Mouse (Mus musculus) telencephalon, adult 2 months (tissue): ENCODE results near the gene Snrnp25.
"Not testable (repeated sequence)": the region's sequence is repeated elsewhere in the genome, so short reads cannot be mapped to it uniquely, and the experiment has no call there.

ENCODE experiments used
- DNase-seq: peaks from one replicate; pipeline ENCODE4 v3.0.0-alpha.2; 2011; ENCODE audit warnings: low read depth, low spot score

Snrnp25 gene

DNA sequence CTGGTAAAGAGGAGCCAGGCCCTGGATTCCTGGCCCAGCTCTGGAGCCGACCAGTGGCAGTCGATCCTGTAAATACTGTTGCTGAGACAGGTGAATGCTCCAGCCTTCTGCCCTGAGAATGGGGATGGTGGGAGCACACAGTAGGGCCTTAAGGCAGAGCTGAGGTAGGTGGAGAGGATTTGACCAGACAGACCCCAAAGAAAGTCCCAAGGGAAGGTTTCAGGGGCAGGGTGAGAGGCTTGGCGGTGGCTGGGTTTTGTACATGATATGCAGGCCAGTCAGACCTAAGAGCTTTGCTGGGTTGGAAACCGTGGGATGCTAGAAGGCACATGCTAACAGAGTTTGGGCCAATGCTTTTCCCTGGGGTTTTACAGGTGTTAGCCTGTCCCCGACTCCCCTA is 10.6 kb upstream of the Snrnp25 start:
- no peak for DNase-seq

DNA sequence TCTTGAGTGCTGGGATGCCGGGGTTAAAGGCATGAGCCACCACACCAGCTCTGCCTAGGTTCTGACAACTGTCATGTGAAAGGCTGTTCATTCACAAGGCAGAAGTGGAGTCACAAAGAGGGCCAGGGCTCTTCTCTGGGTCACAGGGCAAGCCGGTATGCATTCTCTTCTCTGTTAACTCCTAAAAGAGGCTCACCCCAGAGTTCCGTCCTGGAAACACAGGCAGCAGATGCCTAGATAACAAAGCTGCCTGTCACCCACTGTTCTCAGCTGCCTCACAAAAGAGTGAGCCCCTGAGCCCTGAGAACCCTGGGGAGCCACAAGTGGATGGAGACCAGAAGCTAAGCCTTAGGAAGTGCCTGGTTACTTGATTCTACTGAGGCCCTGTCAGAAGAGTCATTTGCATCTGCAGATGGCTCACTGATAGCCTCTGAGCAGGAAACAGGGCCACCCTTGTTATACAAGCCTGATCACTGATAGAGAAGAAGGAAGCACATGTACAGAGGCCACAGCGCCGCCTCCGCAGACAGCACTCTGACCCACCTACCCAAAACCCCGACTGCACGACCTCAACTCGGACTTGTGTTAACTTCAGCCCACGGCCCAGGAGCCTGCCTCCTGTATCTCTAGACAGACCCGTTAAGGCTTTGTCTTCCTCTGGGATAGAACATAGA is 9.2 kb upstream of the Snrnp25 start:
- DNase-seq: no peak

DNA sequence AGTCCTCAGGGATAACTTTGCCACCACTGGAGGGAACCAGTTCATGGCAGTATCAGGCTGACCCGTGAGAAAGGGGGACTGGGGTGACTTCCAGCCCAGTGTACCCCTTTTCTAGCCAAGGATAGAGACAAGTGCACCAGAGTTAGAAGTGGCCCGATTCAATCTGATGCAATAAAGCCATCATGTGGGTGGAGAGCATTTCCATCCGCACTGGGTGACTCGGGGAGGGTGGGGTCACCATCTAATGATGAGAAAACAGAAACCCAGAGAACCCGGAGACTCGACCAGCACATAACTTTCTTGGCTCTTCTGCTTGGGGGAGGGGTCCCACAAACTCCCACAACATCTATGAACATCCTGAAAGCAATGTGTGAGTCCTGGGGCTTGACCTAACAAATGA is 8.5 kb upstream of the Snrnp25 start:
- no peak for DNase-seq

DNA sequence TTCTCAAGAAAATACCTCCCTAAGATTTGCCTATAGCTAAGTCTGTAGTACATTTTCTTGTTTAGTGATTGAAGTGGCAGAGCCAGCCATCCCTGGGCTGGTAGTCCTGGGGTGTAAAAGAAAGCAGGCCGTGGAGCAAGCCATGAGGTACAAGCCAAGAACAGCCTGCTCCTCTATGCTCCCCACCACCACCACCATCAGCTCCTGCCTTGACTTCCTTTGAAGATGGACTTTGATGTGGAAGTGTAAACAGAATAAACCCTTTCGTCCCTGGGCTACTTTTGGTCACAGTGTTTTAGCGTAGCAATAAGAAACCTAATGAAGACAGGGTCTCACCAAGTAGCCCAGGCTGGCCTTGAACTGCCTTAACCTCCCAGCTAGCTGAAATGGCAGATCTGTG is 7.4 kb upstream of the Snrnp25 start:
- DNase-seq: no peak

DNA sequence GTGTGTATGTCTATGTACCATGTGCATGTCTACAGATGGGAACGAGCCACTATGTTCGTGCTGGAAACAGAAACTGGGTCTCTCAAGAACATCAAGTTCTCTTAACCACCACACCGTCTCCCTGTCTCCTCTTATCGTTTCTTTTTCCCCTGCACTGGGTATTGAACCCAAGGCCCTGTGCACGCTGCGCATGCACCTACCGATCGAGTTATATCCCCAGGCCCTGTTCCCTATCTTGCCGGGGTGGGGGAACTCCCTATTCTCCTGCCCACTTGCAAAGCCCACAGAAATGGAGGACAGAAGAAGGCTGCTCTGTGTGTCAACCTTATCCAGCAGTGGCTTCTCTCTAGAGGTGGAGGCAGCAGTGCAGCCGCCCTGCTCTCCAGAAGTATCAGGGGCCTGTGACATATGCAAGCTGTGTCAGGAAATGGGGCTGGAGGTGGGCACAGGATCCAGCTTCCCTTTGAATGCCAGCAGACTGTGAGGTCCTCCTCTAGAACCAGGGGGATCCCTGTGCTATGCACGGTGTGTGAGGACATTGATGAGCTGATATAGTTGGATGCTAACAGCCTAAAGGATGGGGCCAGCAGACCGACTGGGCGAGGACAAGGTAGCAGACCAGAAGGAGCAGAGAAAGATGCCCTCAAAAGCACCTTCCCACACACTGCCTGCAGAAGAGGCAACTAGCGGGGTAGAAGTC is 6.8 kb upstream of the Snrnp25 start:
- no peak for DNase-seq

DNA sequence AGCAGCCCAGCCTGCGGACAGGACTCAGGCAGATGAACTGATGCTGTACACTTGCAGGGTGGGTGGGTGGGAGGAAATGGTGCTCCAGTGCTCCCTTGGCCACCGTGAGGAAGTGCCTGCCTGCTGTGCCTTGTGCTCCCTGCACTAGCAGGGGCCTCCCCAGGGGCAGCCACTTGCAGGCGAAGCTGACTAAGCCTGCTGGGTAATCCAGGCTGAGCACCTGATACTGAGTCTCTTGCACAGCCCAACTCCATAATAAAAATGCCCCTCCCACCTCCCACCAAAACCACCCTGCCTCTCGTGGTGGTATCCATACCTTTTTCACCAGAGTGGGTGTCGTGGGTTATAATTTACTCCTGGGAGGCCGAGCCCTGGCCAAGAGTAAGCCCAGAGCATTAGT is 6.0 kb upstream of the Snrnp25 start:
- DNase-seq: no peak

DNA sequence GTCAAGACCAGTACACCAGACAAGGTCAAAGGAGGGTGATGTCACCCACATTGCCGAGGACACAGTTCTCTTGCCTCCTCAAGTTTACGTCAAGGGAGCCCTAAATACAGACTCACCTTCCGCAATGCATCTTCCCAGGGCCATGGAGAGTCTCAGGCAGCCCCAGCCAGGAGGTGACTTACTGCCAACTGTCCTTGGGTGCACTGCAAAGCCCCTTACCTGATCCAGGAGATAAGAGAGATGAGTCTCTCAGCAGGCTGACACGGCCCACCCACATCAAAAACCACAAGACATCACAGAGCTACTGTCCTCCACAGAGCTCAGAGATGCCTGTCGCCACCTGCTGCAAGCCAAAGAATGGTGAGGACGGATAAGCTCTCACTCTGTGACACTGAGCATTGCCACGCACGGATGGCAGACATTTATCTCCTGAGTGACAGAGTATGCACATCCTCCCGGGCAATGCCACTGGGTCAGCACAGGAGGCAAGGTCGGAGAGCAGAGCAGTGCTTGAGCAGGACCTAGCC is 5.1 kb upstream of the Snrnp25 start, which contains the start of gene Il9r:
Gene Il9r, minus strand, starts transcription at position 205 of the 527 bp plus-strand sequence.
- no peak for DNase-seq

DNA sequence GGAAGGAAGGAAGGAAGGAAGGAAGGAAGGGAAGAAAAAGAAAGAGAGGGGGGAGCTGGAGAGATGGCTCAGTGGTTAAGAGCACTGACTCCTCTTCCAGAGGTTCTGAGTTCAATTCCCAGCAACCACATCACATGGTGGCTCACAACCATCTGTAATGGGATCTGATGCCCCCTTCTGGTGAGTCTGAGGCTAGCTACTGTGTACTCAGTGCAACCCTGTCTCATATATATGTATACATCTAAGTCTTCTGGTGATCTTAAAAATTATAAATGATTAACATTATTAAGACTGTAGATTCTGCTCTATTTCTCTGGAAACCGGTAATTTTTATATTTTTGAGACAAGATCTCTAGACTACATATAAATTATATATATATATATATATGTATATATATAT is 4.2 kb upstream of the Snrnp25 start:
- DNase-seq: not testable (repeated sequence)

DNA sequence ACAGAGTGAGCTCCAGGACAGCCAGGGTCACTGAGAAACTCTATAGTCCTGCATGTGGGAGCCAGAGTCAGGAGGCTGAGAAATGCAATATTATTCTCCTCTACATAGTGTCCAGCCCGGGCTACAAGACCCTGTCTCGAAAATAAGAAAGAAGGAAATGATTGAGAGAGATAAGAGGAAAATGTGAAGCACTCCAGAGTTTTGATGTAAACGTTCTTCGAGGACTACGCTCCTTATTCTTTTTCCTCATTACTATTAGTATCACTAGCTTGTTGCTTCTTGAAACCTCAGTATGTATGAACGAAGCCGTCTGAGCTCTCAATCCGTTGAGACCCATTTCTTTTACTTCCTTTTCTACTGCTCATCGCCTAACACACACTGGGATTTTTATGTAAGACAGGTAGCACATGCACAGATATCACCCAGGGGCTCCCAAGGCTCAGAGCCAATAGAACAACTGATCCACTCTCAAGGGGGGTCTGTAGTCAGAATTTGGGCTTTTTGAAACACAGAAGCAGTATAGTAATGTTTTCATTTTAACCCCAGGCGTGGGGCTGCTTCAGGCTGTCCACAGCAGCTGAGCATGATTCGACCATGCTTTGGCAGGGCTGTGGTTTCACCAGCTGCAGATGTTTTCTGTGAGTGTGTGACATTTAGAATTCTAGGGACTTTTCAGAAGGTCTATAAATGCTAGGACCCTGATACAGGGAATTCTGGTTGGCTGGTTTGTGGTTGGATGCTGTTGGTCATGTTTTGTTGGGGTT is 3.1 kb upstream of the Snrnp25 start:
- no peak for DNase-seq

DNA sequence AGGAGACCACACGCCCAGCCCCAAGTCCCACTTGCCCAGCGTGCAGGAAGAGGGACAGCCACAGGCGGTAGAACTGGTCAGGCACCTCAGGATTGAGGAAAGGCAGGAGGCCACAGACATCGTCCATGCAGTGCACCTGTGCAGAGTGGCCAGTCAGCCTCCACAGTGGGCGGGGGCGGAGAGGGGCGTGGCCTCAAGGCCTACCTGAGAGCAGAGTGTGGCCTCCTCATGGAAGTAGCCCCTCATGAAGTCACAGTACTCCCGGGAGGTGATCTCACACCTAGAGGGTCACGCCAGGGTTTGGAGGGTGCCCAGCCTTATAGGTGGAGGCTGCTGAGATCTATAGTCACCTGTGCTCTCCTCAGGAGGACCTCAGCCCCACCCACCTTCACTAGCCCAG is 5.4 kb downstream of the Snrnp25 start:
- DNase-seq: no peak

DNA sequence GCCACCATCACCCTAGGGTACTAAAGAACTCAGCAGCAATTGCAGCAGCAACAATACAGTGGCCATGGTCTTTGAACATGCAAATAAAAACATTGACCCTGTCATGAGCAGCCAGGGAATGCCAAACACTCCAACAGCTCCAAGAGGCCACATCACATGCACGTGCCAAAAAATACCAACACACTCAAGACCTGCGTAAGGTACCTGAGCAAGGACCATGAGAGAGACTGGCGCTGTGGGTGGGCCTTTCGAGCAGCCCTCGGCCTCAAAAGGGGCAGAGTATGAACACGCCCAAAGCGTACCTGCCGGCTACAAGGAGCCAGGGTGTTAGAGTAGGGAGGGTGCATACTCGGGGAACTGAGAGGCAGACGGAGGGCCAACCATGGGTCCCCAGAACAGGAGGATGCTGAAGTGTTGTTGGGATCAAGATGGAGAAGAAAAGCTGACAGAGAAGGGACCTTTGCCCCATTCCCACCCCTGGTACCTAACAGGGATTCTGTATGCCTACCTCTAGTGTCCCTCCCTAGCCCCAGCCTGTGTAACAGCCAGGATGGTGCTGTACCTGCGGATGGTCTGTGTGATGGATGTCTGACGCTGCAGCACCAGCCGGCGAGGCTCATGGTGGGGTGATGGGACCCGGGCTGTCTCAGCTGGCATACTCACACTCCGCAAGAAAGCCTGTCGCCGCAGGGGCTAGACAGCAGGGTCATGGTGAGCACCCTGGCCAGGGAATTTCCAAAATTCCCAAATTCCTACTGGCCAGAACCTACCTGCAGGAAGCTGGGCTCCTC is 10.4 kb downstream of the Snrnp25 start:
- DNase-seq: no peak

DNA sequence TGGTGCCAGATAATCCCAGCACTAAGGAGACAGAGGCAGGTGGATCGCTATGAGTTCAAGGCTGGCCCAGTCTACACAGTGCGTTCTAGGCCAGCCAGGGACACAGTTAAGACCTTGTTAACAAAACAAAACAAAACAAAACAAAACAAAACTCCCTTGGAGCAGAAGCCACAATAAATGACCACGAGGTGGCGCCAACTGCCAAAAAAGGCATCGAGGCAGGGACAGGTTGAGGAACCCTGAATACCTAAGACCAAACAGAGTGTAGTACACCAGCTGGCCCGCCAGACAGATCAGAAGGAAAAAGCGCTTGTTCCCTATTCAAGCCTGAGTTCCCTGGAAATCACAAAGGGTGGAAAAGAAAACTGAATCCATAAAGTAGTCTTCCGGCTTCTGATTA is 11.6 kb downstream of the Snrnp25 start:
- DNase-seq: no peak

DNA sequence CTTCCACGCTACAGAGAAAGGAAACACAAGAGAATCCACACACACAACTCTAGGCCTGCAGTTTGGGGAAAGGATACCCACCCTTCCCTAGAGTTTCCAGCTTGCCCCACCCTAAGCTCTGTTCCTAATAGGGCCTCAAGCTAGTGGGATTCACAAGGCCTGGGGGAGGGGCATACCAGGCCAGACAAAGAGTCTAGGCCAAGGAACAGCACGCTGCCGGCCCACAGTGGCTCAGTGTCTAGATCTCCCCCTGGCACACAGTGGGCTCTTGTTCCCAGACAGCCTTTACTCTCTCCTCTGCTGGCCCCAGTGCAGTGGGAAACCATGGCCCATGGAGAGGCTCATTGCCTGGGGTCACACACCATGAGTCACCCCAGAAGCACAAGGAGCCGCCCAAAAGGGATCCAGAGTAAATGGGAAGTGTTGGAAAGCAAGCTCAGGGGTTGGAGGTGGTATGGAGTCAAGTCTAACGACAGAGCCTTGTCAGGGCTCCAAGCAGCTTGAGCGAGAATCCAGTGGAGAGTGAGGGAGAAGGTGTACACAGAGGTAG is 13.4 kb downstream of the Snrnp25 start:
- no peak for DNase-seq

DNA sequence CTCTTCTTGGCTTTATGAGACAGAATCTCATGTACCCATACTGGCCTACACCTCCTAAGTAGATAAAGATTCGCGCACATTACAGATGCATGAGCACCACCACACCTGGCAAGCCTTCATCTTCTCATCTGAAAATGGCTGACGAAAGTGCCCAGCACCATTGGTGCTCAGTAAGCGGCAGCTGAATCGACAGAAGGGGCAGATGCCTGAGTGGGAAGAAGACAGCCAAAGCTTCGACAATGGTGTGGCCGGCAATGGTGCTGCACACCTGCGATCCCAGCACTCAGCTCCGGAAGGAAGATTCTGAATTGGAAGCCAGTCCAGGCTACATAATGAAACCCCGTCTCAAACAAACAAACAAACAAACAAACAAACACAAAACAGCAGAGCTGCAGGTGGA is 14.1 kb downstream of the Snrnp25 start:
- DNase-seq: no peak

DNA sequence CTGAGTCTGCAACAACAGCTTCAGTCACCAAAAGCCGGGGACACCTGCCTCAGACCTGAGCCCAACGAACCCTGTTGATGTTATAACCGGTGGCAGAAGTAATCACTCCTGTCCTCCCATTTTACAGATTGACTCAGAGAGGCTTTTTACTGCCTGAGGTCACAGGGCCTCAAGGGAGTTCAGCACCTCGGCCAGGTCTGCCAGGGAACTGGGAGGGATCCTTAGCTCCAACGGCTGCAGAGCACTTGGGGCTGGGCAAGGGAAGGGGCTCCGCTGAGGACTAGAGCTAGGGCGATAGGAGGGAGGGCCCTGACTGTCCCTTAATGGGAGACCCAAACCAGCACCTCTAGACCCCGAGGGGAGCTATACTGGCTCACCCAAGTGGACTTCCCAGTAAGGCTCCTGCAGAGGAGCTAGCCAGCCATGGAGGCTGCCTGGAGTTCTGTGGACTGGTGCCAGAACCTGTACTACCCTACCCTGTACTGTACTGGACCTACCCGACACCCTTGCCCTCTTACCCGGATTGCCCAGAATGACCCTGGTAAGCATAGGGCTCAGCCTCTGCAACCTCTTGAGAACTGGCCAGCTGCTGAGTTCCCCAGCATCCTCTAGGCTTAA is 15.5 kb downstream of the Snrnp25 start:
- DNase-seq: no peak

DNA sequence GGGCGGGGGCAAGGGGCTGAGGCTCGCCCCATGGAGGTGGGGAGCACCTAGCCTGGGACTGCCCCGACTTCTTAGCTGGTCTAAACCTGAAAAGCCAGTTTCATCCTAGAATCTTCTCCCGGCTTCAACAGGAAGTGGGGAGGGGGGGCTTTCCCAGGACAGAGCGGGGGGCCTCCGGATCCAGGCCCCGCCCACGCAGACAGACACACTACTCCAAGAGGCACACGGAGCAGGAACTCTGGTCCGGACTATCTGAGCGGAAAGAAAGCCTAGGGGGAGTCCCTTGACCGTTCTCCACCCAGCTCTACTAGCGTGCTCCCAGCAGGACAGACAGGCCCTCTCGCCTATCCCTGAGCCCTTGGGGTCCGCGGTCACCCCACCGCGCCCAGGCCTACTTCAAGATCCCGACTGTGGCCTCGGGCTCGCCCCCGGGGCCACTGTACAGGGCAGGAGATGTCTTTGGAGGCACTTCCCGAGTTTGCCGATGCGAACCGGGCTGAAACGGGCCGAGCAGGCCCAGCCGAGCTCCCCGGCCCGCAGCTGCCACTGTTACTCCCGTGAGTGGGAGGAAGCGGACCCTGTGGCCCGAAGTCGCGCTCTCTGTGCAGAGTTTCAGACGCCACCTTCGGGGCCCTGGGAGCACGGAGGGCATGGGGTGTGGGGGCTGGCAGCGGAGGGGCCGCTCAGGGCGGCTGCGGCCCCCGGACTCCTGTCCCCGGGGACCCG is 16.2 kb downstream of the Snrnp25 start:
- no peak for DNase-seq

DNA sequence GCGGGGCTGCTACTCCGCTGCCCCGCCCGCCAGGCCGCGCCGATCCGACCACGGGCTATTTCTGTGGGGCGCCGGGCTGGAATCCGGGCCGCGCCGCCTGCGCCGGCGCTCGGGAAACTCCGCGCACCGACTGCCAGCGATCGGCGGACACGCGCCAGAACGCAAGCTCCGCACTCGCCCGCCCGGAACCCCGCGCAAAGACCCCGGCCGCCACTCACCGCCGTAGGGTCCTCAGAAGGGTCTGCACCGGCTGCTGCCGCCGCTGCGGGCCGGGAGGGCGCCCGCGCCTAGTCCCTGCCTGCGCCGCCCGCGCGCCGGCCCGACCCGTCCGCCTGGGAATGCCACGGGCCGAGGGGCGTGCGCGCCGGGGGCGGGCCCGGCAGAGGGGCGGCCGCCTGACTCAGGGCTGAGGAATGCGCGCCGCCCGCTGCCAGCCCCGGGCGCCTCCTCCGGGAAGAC is 16.8 kb downstream of the Snrnp25 start, which contains the start of gene Rhbdf1:
Gene Rhbdf1, minus strand, starts transcription at position 350 of the 459 bp plus-strand sequence.
- no peak for DNase-seq

DNA sequence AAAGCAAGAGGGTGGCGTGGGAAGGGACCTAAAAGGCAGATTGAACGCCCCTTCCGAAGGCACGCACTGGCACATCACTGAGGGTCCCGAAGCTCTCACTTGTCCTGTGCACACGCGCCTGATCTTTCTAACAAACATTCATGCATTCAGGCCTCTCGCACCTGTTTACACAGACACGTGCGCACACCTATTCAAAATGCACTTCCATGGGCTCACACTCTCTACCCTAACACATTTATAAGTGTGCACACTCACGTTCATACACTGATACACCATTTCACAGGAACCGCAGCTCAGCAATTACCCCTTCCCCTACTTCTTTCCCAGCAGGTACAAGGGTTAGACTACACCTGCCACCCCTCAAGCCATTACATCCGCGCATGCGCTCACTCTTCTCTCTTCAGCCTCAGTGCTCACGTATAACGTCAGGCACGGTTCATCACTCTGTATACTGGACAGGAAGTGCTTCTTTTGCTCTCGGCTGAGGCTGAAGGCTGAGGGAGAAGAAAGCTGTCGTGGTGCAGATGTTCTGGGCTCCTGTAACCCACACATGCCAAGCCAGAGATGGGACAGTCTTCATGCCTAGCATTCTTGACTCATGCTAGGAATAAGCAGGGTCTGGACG is 17.5 kb downstream of the Snrnp25 start:
- DNase-seq: no peak

DNA sequence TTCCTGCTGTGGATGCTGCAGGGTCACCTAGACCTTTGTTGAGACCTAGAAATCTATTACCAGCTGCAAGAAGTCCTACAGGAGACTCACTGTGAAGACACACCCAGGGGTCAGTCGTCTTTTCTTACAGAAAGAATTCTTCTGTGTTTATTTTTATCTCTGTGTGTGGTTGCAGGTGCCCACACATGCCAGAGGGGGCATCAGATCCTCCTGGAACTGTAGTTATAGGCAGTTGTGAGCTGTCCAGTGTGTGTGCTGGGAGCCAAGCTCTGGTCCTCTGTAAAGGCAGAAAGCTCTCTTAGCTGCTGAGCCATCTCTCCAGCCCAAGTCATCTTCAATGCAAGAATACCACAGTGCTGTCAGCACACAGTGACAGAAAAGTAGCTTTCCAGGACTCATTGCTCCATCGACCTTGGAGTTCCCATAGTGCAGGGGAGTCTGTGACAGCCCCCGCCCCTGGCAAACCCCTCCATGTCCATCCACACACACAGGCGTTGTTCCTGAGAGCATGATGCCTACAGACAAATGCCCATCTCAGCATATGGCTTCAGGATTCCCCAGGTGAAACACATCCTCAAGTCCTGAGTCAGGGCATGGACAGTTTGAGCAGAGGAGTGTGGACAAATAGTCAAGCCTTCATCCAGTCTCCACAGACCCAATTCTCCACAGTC is 18.2 kb downstream of the Snrnp25 start:
- DNase-seq: no peak
